In genomic region chr9:14596427-14596826, GRCm38 (mm10) we compare ENCODE assay signal across 11 mouse cellular contexts. TPM values are rescaled to one million over a fixed set of nuclear protein-coding genes. Genes with fewer than 3 reads are reported as not detected.
A peak's percentile ranks its signal among the peaks of the same experiment; 100 is the strongest.
DNase-seq lines count a peak whose midpoint lies in the region; ATAC-seq and TF ChIP-seq lines count a peak whose summit lies in the region.
"Had no signal": no experiment of that assay in that cellular context is flagged by ENCODE, and none has a peak within 500 bp of the region (broad histone marks: within the 10 kb centered on the region; RNA-seq: fewer than 3 reads in every experiment).

No protein-coding gene starts in this region.

- no peak overlapping the region for H3K9ac ChIP-seq in forebrain, embryonic 13.5 days
- no peak overlapping the region for H3K9ac ChIP-seq in forebrain, embryonic 12.5 days
- no peak overlapping the region for H3K9ac ChIP-seq in lung, postnatal 0 days (replicated peaks; ENCODE audit: low read depth)
- H3K9ac ChIP-seq: hindbrain, embryonic 13.5 days; liver, embryonic 14.5 days had no signal

- no peaks in the 10 kb centered on the region for H3K4me1 ChIP-seq in forebrain, embryonic 13.5 days
- H3K4me1 ChIP-seq in forebrain, embryonic 12.5 days, result no peaks in the 10 kb centered on the region
- H3K4me1 ChIP-seq in lung, postnatal 0 days (ENCODE audit: insufficient read depth, low read depth, low read length), result peaks cover 15% of the 10 kb centered on the region
- H3K4me1 ChIP-seq: hindbrain, embryonic 13.5 days had no signal

- H3K27me3 ChIP-seq in forebrain, embryonic 13.5 days, result no peaks in the 10 kb centered on the region
- H3K27me3 ChIP-seq in forebrain, embryonic 12.5 days, result no peaks in the 10 kb centered on the region
- no peaks in the 10 kb centered on the region for H3K27me3 ChIP-seq in lung, postnatal 0 days (replicated peaks; ENCODE audit: insufficient read depth, low read length)
- H3K27me3 ChIP-seq: hindbrain, embryonic 13.5 days had no signal

- WGBS in forebrain, embryonic 13.5 days, result 90% methylated on average over 5 of the region's 5 CpGs
- 87% methylated on average over 5 of the region's 5 CpGs for WGBS in forebrain, embryonic 12.5 days
- WGBS in lung, postnatal 0 days, result 78% methylated on average over 5 of the region's 5 CpGs

- TF ChIP-seq EP300 in lung, postnatal 0 days (IDR thresholded peaks at IDR 0.05), result no peak

- H3K9me3 ChIP-seq in forebrain, embryonic 13.5 days (replicated peaks), result no peaks in the 10 kb centered on the region
- no peaks in the 10 kb centered on the region for H3K9me3 ChIP-seq in forebrain, embryonic 12.5 days
- no peaks in the 10 kb centered on the region for H3K9me3 ChIP-seq in lung, postnatal 0 days (ENCODE audit: low read length)
- H3K9me3 ChIP-seq: hindbrain, embryonic 13.5 days had no signal

- peaks cover 53% of the 10 kb centered on the region for H3K36me3 ChIP-seq in forebrain, embryonic 13.5 days (ENCODE audit: poor library complexity, severe bottlenecking)
- H3K36me3 ChIP-seq in forebrain, embryonic 12.5 days (replicated peaks), result peaks cover 47% of the 10 kb centered on the region
- peaks cover 8% of the 10 kb centered on the region; the same call in 1 of the 2 replicates for H3K36me3 ChIP-seq in lung, postnatal 0 days (ENCODE audit: insufficient read depth, low read length)

- H3K4me2 ChIP-seq in forebrain, embryonic 13.5 days, result no peak overlapping the region
- H3K4me2 ChIP-seq in forebrain, embryonic 12.5 days, result no peak overlapping the region
- H3K4me2 ChIP-seq in lung, postnatal 0 days (replicated peaks; ENCODE audit: low read depth, low read length), result no peak overlapping the region
- H3K4me2 ChIP-seq: hindbrain, embryonic 13.5 days had no signal

- DNase-seq in lung, postnatal 0 days (ENCODE audit: low spot score), result peak; percentile 45
- DNase-seq in lung, postnatal 4 days, result no peak
- DNase-seq in layer of hippocampus, adult 18-20 months (ENCODE audit: low spot score in 2 of 2), result peak; percentile 72 to 81
- peak; percentile 55 for DNase-seq in right cerebral cortex, postnatal 25 days
- DNase-seq in spleen, postnatal 10 days (ENCODE audit: low spot score in 2 of 2), result no peak
- DNase-seq: spleen, adult 18-20 months had no signal

- peak; percentile 82 for ATAC-seq in forebrain, embryonic 13.5 days
- ATAC-seq in forebrain, embryonic 12.5 days (ENCODE audit: low FRiP score), result no peak
- ATAC-seq in lung, postnatal 0 days, result peak; percentile 71
- no peak for ATAC-seq in megakaryocyte, adult 5-6 weeks (ENCODE audit: poor library complexity, severe bottlenecking)

- no peak overlapping the region for H3K27ac ChIP-seq in forebrain, embryonic 13.5 days
- H3K27ac ChIP-seq in forebrain, embryonic 12.5 days, result no peak overlapping the region
- H3K27ac ChIP-seq in lung, postnatal 0 days (ENCODE audit: low read length), result peak overlapping the region; percentile 76; the same call in 1 of the 2 replicates
- H3K27ac ChIP-seq: hindbrain, embryonic 13.5 days; liver, embryonic 14.5 days had no signal

- no peak overlapping the region for H3K4me3 ChIP-seq in forebrain, embryonic 13.5 days
- no peak overlapping the region for H3K4me3 ChIP-seq in forebrain, embryonic 12.5 days (replicated peaks)
- H3K4me3 ChIP-seq in lung, postnatal 0 days (ENCODE audit: low read depth, low read length), result no peak overlapping the region
- H3K4me3 ChIP-seq: hindbrain, embryonic 13.5 days had no signal

- no peak for TF ChIP-seq CTCF in lung, postnatal 0 days (IDR thresholded peaks at IDR 0.05)

RNA-seq across cellular contexts. Expression of gene Amotl1, which starts 48.4 kb away (rescaled TPM):
- 10.6 and 11.9 TPM in 2 replicates for polyA plus RNA-seq in forebrain, embryonic 13.5 days (2015; fragmentation: Nextera tagmentation; extraction: Ambion mirVana)
- polyA plus RNA-seq in forebrain, embryonic 12.5 days (2016; fragmentation: Nextera tagmentation; extraction: Ambion mirVana), result 14.1 and 14.8 TPM in 2 replicates
- 12.9 and 14.3 TPM in 2 replicates for polyA plus RNA-seq in lung, postnatal 0 days (2015; fragmentation: Nextera tagmentation; extraction: Ambion mirVana)
- 10 to 100 TPM; 13.9 to 15.0 TPM for total RNA-seq in layer of hippocampus, adult 18-20 months (2021)
- not detected in 2 replicates for total RNA-seq in megakaryocyte, adult 5-6 weeks (2015)
- not detected in 2 replicates for total RNA-seq in megakaryocyte, adult 5-6 weeks (2017)

Comparison
In these comparisons a context has a peak if more than half of its experiments do, and no peak if none do; other contexts are left out.
1. ATAC-seq: peak in forebrain, embryonic 13.5 days (single experiment) and lung, postnatal 0 days (single experiment); none in forebrain, embryonic 12.5 days (single experiment) and megakaryocyte, adult 5-6 weeks (single experiment).
2. DNase-seq: peak in lung, postnatal 0 days (single experiment), layer of hippocampus, adult 18-20 months (2 of 2) and right cerebral cortex, postnatal 25 days (single experiment); none in lung, postnatal 4 days (0 of 2) and spleen, postnatal 10 days (0 of 2).